Mouse (Mus musculus): ENCODE data around the gene Ap5z1. TPM values are rescaled to one million over a fixed set of nuclear protein-coding genes. Genes with fewer than 3 reads are reported as not detected.

Gene Ap5z1
- 23.5 and 33.4 TPM in 2 replicates for total RNA-seq (2023)

GRCm38 (mm10) chr5:142463461-142464454 lies at the start of gene Ap5z1:
Gene Ap5z1 (plus strand): TSS chr5:142463944.

Other genes starting within 250 kb of the Ap5z1 start
- 30.1 and 41.2 TPM in 2 replicates for gene Foxk1, start 62.4 kb upstream of the Ap5z1 start, total RNA-seq (2023)
- gene Papolb, start 66.1 kb downstream of the Ap5z1 start, total RNA-seq (2023) = not detected in 2 replicates
- gene Radil, start 87.2 kb downstream of the Ap5z1 start, total RNA-seq (2023) = not detected in 2 replicates
- gene Mmd2, start 144.9 kb downstream of the Ap5z1 start, total RNA-seq (2023) = not detected in 2 replicates
- gene Wipi2, start 163.8 kb downstream of the Ap5z1 start, total RNA-seq (2023) = 55.4 and 65.2 TPM in 2 replicates
- 0.43 and 0.85 TPM in 2 replicates for gene Slc29a4, start 228.6 kb downstream of the Ap5z1 start, total RNA-seq (2023)